Mouse (Mus musculus) lung, postnatal 0 days (tissue): ENCODE results near the gene Alpk3.

Experiments
- CTCF ChIP-seq: IDR thresholded peaks from 2 replicates; pipeline ENCODE4 v1.5.1; 2016; ENCODE audit warnings: antibody characterized with exemption, mild to moderate bottlenecking
- EP300 ChIP-seq: IDR thresholded peaks from 2 replicates; pipeline ENCODE4 v1.6.1; 2016; ENCODE audit warnings: antibody characterized with exemption, mild to moderate bottlenecking, control low read depth

- TF ChIP-seq CTCF = no peak
- TF ChIP-seq EP300 = no peak
Measured at GRCm38 (mm10) chr7:81057471-81057870, at the start of gene Alpk3.
